Mouse (Mus musculus) liver, adult 2 months (tissue): ENCODE measurements around the gene Hes7. TPM values are rescaled to one million over a fixed set of nuclear protein-coding genes. Genes with fewer than 3 reads are reported as not detected.

ENCODE experiments used
- DNase-seq: peaks from one replicate; pipeline ENCODE4 v3.0.0-alpha.2; 2011; ENCODE audit warnings: low read depth, low spot score; ENCODE audit errors: extremely low read depth
- H3K27ac ChIP-seq: fragments of 200-500 bp; replicated peaks from 2 replicates; pipeline ENCODE4 v1.5.1; 2012; ENCODE audit warnings: low read depth, mild to moderate bottlenecking, control low read depth, inconsistent platforms, low read length; ENCODE audit not compliant: insufficient read depth
- H3K27me3 ChIP-seq: fragments of 200-500 bp; 2 replicates; pipeline ENCODE4 v1.6.1; 2012; ENCODE audit warnings: mild to moderate bottlenecking, moderate library complexity, low read length, inconsistent platforms; ENCODE audit not compliant: control insufficient read depth, insufficient read depth
- H3K36me3 ChIP-seq: fragments of 200-500 bp; 2 replicates; pipeline ENCODE4 v1.6.1; 2012; ENCODE audit warnings: low read length, inconsistent platforms; ENCODE audit not compliant: control insufficient read depth, insufficient read depth
- H3K4me1 ChIP-seq: fragments of 200-500 bp; 2 replicates; pipeline ENCODE4 v1.6.1; 2011; ENCODE audit warnings: low read length; ENCODE audit not compliant: control insufficient read depth, insufficient read depth
- H3K4me3 ChIP-seq: fragments of 200-500 bp; 2 replicates; pipeline ENCODE4 v1.5.1; 2011; ENCODE audit warnings: low read depth, mild to moderate bottlenecking, control low read depth, low read length, moderate library complexity; ENCODE audit not compliant: insufficient read depth
- H3K79me2 ChIP-seq: fragments of 200-500 bp; 2 replicates; pipeline ENCODE4 v1.6.1; 2012; ENCODE audit warnings: inconsistent platforms, mild to moderate bottlenecking, low read length, moderate library complexity; ENCODE audit not compliant: control insufficient read depth, insufficient read depth
- H3K9ac ChIP-seq: fragments of 200-500 bp; 2 replicates; pipeline ENCODE4 v1.6.1; 2012; ENCODE audit warnings: low read depth, mild to moderate bottlenecking, control low read depth, inconsistent platforms, low read length
- CTCF ChIP-seq: fragments of 200-500 bp; IDR thresholded peaks from 2 replicates; pipeline ENCODE4 v1.5.1; 2011; ENCODE audit warnings: low read depth, low read length, control low read depth
- POLR2A ChIP-seq: fragments of 200-500 bp; IDR thresholded peaks from 2 replicates; pipeline ENCODE4 v1.6.1; 2011; ENCODE audit warnings: low read length, control low read depth; ENCODE audit not compliant: insufficient read depth; ENCODE audit errors: extremely low read depth
- WGBS: fragments of 180-500 bp; shearing (Covaris S2); methylation state at CpG from one replicate; pipeline ENCODE4 v1.1.7; 2018; 5-methylcytosine and 5-hydroxymethylcytosine counted together
- polyA plus RNA-seq: library from polyadenylated mRNA; depleted of rRNA; stranded (reverse); fragments of >200 nt; gene quantifications from 2 replicates; pipeline ENCODE4 v1.2.3, GENCODE M21; 2012
- total RNA-seq: library from RNA; depleted of rRNA; stranded (reverse); fragments of >200 nt; gene quantifications from 2 replicates; pipeline ENCODE4 v1.2.3, GENCODE M21; 2014

Hes7 gene
- total and polyA plus RNA-seq, 2 experiments: 0.05 TPM; not detected in 1

- Histone ChIP-seq H3K36me3 (peaks cover 2% of the 10 kb centered on the region; the same call in 1 of the 2 replicates), H3K9ac (peak overlapping the region; percentile 100), H3K4me1 (peaks cover 15% of the 10 kb centered on the region), H3K27ac (peak overlapping the region; percentile 97), H3K27me3 (no peaks in the 10 kb centered on the region), H3K79me2 (peaks cover 16% of the 10 kb centered on the region), H3K4me3 (peak overlapping the region; percentile 96)
- TF ChIP-seq CTCF (no peak), POLR2A (no peak)
- 8% methylated on average over 25 of the region's 25 CpGs for WGBS
- no peak for DNase-seq
Measured at GRCm38 (mm10) chr11:69088856-69089615, 31.2 kb upstream of the Hes7 start.

GRCm38 (mm10) chr11:69089616-69090290 is 30.5 kb upstream of the Hes7 start:
- peaks cover 15% of the 10 kb centered on the region for H3K4me1 ChIP-seq

DNA sequence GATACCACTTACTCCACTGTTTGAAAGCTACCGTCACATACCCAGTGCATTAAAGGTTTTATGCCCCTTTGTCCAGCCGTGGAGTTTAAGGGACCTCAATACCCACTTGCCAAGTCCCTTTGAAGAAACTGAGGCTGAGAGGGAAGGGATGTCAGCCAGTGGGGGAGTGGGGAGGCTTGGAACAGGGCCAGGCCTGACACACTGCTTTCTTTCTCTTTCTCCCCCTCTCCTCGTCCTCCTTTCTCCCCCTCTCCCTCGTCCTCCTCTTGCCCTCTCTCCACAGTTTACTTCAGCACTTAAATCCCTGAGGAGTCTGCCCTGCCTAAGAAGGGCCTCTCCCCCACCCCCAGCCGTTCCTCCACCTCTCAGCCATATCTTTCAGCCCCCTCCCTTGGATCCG is 29.8 kb upstream of the Hes7 start:
- 68% methylated on average over 6 of the region's 6 CpGs for WGBS
- Histone ChIP-seq H3K79me2 (peaks cover 16% of the 10 kb centered on the region), H3K27me3 (no peaks in the 10 kb centered on the region), H3K27ac (no peak overlapping the region), H3K4me3 (no peak overlapping the region), H3K9ac (no peak overlapping the region), H3K4me1 (peaks cover 15% of the 10 kb centered on the region), H3K36me3 (peaks cover 2% of the 10 kb centered on the region; the same call in 1 of the 2 replicates)
- TF ChIP-seq CTCF (no peak), POLR2A (no peak)
- DNase-seq: no peak

More at GRCm38 (mm10) chr11:69089616-69090290, 30.5 kb upstream of the Hes7 start:
- DNase-seq: no peak
- TF ChIP-seq POLR2A (no peak), CTCF (no peak)
- H3K79me2 ChIP-seq: peaks cover 16% of the 10 kb centered on the region
- no peak overlapping the region for H3K27ac ChIP-seq
- H3K27me3 ChIP-seq: no peaks in the 10 kb centered on the region
- peak overlapping the region; percentile 96 for H3K4me3 ChIP-seq
- 78% methylated on average over 12 of the region's 12 CpGs for WGBS
- peak overlapping the region; percentile 100 for H3K9ac ChIP-seq
- H3K36me3 ChIP-seq: peaks cover 2% of the 10 kb centered on the region; the same call in 1 of the 2 replicates

DNA sequence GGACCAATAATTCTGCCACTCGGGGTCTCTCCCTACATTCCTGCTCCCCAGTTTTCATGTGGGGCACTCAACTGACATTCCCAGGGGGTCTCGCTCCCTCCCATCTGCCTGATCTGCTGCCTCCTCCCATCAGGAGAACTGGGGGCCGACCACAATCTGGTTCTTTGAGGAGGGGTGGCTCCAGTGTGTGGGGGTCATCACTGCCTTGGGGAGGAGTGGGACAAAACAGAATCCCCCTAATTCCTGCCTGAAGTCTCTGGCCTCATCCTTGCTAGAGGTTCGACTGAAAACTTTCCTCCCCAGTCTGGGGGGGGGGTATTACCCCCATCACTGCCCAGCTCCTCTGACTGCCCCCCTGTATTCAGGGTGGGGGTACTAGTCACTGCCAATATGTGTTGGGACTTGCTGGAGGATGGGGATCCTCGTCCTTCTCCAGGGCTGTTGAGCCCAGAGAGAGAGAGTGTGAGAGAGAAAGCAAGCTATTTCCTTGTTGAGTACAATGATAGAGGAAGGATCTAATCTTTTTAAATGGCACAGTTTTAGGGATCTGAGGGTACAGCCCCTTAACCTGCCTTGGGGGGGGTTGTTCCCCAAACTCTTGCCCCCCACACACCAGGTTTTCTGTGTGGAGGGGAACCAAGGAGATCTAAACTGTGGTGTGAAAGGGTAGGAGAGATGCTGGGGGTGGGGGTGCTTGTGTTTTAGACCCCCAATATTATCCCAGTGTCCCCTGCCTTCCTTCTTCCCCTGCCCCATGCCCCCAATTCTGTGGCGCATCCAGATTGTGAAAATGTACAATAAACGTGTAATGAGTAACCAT is 28.4 kb upstream of the Hes7 start:
- peaks cover 2% of the 10 kb centered on the region; the same call in 1 of the 2 replicates for H3K36me3 ChIP-seq
- no peak overlapping the region for H3K9ac ChIP-seq
- no peaks in the 10 kb centered on the region for H3K27me3 ChIP-seq
- H3K4me3 ChIP-seq: no peak overlapping the region
- H3K79me2 ChIP-seq: peaks cover 16% of the 10 kb centered on the region
- WGBS: 65% methylated on average over 7 of the region's 7 CpGs
- H3K4me1 ChIP-seq: peaks cover 15% of the 10 kb centered on the region
- no peak for DNase-seq
- TF ChIP-seq CTCF (no peak), POLR2A (no peak)
- H3K27ac ChIP-seq: no peak overlapping the region

GRCm38 (mm10) chr11:69092386-69092751 is 27.8 kb upstream of the Hes7 start:
- TF ChIP-seq CTCF (peak; percentile 88), POLR2A (no peak)
- H3K9ac ChIP-seq: no peak overlapping the region
- DNase-seq: peak; percentile 68
- 4% methylated on average over 3 of the region's 3 CpGs for WGBS
- H3K79me2 ChIP-seq: peaks cover 16% of the 10 kb centered on the region
- no peak overlapping the region; the same call in 1 of the 2 replicates for H3K27ac ChIP-seq
- peaks cover 2% of the 10 kb centered on the region; the same call in 1 of the 2 replicates for H3K36me3 ChIP-seq
- no peak overlapping the region for H3K4me3 ChIP-seq
- no peaks in the 10 kb centered on the region for H3K27me3 ChIP-seq
- peaks cover 15% of the 10 kb centered on the region for H3K4me1 ChIP-seq
